Mouse (Mus musculus) neutrophil, adult 83 days (primary cell): ENCODE measurements around the gene Ypel1. TPM values are rescaled to one million over a fixed set of nuclear protein-coding genes. Genes with fewer than 3 reads are reported as not detected.

Source experiments
- total RNA-seq, 2 experiments: library from RNA; stranded (reverse); gene quantifications; one replicate each; pipeline ENCODE4 v1.2.4; 2023

Gene Ypel1
- total RNA-seq = under 1 TPM; 0.20 to 0.33 TPM

GRCm38 (mm10) chr16:17069511-17070443, at the start of gene Ypel1:
Ypel1 (plus strand) TSS chr16:17069696.

GRCm38 (mm10) chr16:17110771-17111743, 41.6 kb downstream of the Ypel1 start, which contains the start of gene Ppil2:
Ppil2 (minus strand) TSS chr16:17111257.

GRCm38 (mm10) chr16:17124871-17125520, 55.5 kb downstream of the Ypel1 start, which contains the start of gene 2610318N02Rik:
2610318N02Rik (minus strand) TSS chr16:17125167.

GRCm38 (mm10) chr16:17132089-17132905, 62.8 kb downstream of the Ypel1 start, which contains the start of gene Sdf2l1:
Sdf2l1 (minus strand) TSS chr16:17132383.

Other genes starting within 250 kb of the Ypel1 start
- 1 to 10 TPM; 5.0 to 5.7 TPM for gene Spag6l, start 240.2 kb upstream of the Ypel1 start, total RNA-seq
- gene Igll1, start 205.7 kb upstream of the Ypel1 start, total RNA-seq = 1 to 10 TPM; 1.0 to 5.4 TPM
- gene Top3b, start 199.0 kb upstream of the Ypel1 start, total RNA-seq = 10 to 100 TPM; 77.8 to 92.0 TPM
- 1 to 10 TPM; 1.3 to 2.4 TPM for gene Vpreb1, start 198.9 kb upstream of the Ypel1 start, total RNA-seq
- gene Ppm1f, start 173.2 kb upstream of the Ypel1 start, total RNA-seq = 1 to 10 TPM; 8.6 to 9.2 TPM
- gene Mapk1, start 86.3 kb upstream of the Ypel1 start, total RNA-seq = 100 to 1,000 TPM; 108 to 112 TPM
- gene Ppil2, start 41.6 kb downstream of the Ypel1 start, total RNA-seq = 10 to 100 TPM; 71.4 to 76.8 TPM
- 1 to 10 TPM; 5.9 to 8.9 TPM for gene 2610318N02Rik, start 55.5 kb downstream of the Ypel1 start, total RNA-seq
- 10 to 100 TPM; 46.3 to 53.3 TPM for gene Sdf2l1, start 62.7 kb downstream of the Ypel1 start, total RNA-seq
- 1 to 10 TPM; 5.8 to 7.5 TPM for gene Ydjc, start 74.9 kb downstream of the Ypel1 start, total RNA-seq
- 1 to 10 TPM; 1.2 TPM for gene Ccdc116, start 77.5 kb downstream of the Ypel1 start, total RNA-seq
- 100 to 1,000 TPM; 149 to 154 TPM for gene Ube2l3, start 133.0 kb downstream of the Ypel1 start, total RNA-seq
- under 1 TPM; 0.07 to 0.33 TPM for gene Rimbp3, start 138.9 kb downstream of the Ypel1 start, total RNA-seq
- gene Hic2, start 163.9 kb downstream of the Ypel1 start, total RNA-seq = 1 to 10 TPM; 1.1 to 1.3 TPM
- 1 to 10 TPM; 3.1 to 3.8 TPM for gene Tmem191c, start 206.4 kb downstream of the Ypel1 start, total RNA-seq